17 mouse cellular contexts compared by ENCODE assay signal in the genomic region with DNA sequence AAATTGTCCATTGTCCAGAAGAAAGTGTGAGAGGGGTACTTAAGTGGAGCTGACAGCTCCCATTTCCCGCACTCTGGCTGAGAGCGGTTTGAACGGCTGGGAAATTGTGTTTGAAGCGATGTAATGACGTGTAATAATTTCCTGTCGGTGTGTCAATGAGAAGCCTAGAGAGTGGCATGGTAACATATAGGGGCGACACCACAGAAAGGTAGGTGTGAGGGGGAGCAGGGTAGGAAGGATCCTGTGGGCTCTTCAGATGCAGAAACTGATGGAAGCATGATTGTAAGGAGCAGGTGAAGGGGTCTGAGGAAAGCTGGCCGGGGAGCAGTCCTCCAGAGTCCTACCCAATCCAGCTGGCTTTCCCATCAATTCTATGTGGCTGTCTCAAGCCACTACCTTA.
DNase-seq lines count a peak whose midpoint lies in the region; ATAC-seq and TF ChIP-seq lines count a peak whose summit lies in the region.
"Had no signal": no experiment of that assay in that cellular context is flagged by ENCODE, and none has a peak within 500 bp of the region (broad histone marks: within the 10 kb centered on the region; RNA-seq: fewer than 3 reads in every experiment).

No protein-coding gene starts in this region.

- H3K36me3 ChIP-seq in midbrain, embryonic 12.5 days = no peaks in the 10 kb centered on the region
- H3K36me3 ChIP-seq in midbrain, postnatal 0 days (ENCODE audit: insufficient read depth, low read length) = no peaks in the 10 kb centered on the region
- no peaks in the 10 kb centered on the region for H3K36me3 ChIP-seq in forebrain, embryonic 16.5 days (ENCODE audit: control insufficient read depth, insufficient read depth)
- H3K36me3 ChIP-seq in hindbrain, embryonic 15.5 days = no peaks in the 10 kb centered on the region

- DNase-seq in midbrain, postnatal 0 days (ENCODE audit: low spot score) = no peak
- DNase-seq in embryo, embryonic 9.5 days (ENCODE audit: extremely low spot score) = peak; percentile 12
- no peak for DNase-seq in gastrocnemius, adult 18-20 months (ENCODE audit: low spot score)
- DNase-seq in spleen, postnatal 14 days (ENCODE audit: low spot score in 2 of 2) = no peak
- DNase-seq in thymus, postnatal 36 days = no peak
- DNase-seq: adrenal gland, postnatal 36 days; cerebellum, adult 8-10 months; gastrocnemius, postnatal 25 days; kidney, adult 2 months; kidney, postnatal 14 days; right cerebral cortex, postnatal 14 days; thymus, postnatal 25 days had no signal

- ATAC-seq in midbrain, embryonic 12.5 days (ENCODE audit: low FRiP score, low read depth) = peak; percentile 50; the same call in 1 of the 2 replicates
- no peak for ATAC-seq in midbrain, postnatal 0 days (ENCODE audit: low FRiP score)
- ATAC-seq in forebrain, embryonic 16.5 days = peak; percentile 23; the same call in 1 of the 2 replicates
- ATAC-seq in hindbrain, embryonic 15.5 days (ENCODE audit: low FRiP score, low read depth) = no peak
- ATAC-seq: lung, postnatal 0 days had no signal

- no peak overlapping the region for H3K27ac ChIP-seq in midbrain, embryonic 12.5 days (replicated peaks)
- H3K27ac ChIP-seq in midbrain, postnatal 0 days (ENCODE audit: low read depth, low read length) = no peak overlapping the region
- H3K27ac ChIP-seq in forebrain, embryonic 16.5 days (ENCODE audit: low read length) = no peak overlapping the region
- H3K27ac ChIP-seq in hindbrain, embryonic 15.5 days (replicated peaks) = peak overlapping the region; percentile 18; the same call in 1 of the 2 replicates

- H3K4me2 ChIP-seq in midbrain, embryonic 12.5 days (replicated peaks) = no peak overlapping the region
- no peak overlapping the region for H3K4me2 ChIP-seq in midbrain, postnatal 0 days (ENCODE audit: low read depth, low read length, poor library complexity, severe bottlenecking)
- H3K4me2 ChIP-seq in forebrain, embryonic 16.5 days (ENCODE audit: low read length) = no peak overlapping the region
- H3K4me2 ChIP-seq in hindbrain, embryonic 15.5 days = no peak overlapping the region

- WGBS in midbrain, embryonic 12.5 days = 59% methylated on average over 8 of the region's 8 CpGs
- WGBS in midbrain, postnatal 0 days = 53% methylated on average over 8 of the region's 8 CpGs
- 26% methylated on average over 8 of the region's 8 CpGs for WGBS in forebrain, embryonic 16.5 days
- 37% methylated on average over 8 of the region's 8 CpGs for WGBS in hindbrain, embryonic 15.5 days

- H3K4me1 ChIP-seq in midbrain, embryonic 12.5 days = peaks cover 16% of the 10 kb centered on the region
- no peaks in the 10 kb centered on the region for H3K4me1 ChIP-seq in midbrain, postnatal 0 days (ENCODE audit: insufficient read depth, low read length)
- H3K4me1 ChIP-seq in forebrain, embryonic 16.5 days (replicated peaks; ENCODE audit: control insufficient read depth, insufficient read depth, low read length) = peaks cover 11% of the 10 kb centered on the region
- peaks cover 32% of the 10 kb centered on the region for H3K4me1 ChIP-seq in hindbrain, embryonic 15.5 days (replicated peaks)

- no peak for TF ChIP-seq CTCF in midbrain, postnatal 0 days (IDR thresholded peaks at IDR 0.05)

- peaks cover 53% of the 10 kb centered on the region for H3K27me3 ChIP-seq in midbrain, embryonic 12.5 days
- H3K27me3 ChIP-seq in midbrain, postnatal 0 days (ENCODE audit: insufficient read depth, low read length) = no peaks in the 10 kb centered on the region
- H3K27me3 ChIP-seq in forebrain, embryonic 16.5 days (replicated peaks; ENCODE audit: control insufficient read depth, insufficient read depth, low read length) = no peaks in the 10 kb centered on the region
- H3K27me3 ChIP-seq in hindbrain, embryonic 15.5 days = peaks cover 11% of the 10 kb centered on the region; the same call in 1 of the 2 replicates

- H3K9ac ChIP-seq in midbrain, embryonic 12.5 days (replicated peaks) = no peak overlapping the region
- no peak overlapping the region for H3K9ac ChIP-seq in midbrain, postnatal 0 days (replicated peaks; ENCODE audit: low read length, poor library complexity, severe bottlenecking)
- H3K9ac ChIP-seq in forebrain, embryonic 16.5 days (replicated peaks; ENCODE audit: low read depth, low read length) = no peak overlapping the region
- H3K9ac ChIP-seq in hindbrain, embryonic 15.5 days = no peak overlapping the region

- no peaks in the 10 kb centered on the region for H3K9me3 ChIP-seq in midbrain, embryonic 12.5 days
- no peaks in the 10 kb centered on the region for H3K9me3 ChIP-seq in midbrain, postnatal 0 days (ENCODE audit: low read length)
- no peaks in the 10 kb centered on the region for H3K9me3 ChIP-seq in forebrain, embryonic 16.5 days (ENCODE audit: control insufficient read depth, low read length)
- H3K9me3 ChIP-seq in hindbrain, embryonic 15.5 days = no peaks in the 10 kb centered on the region

- H3K4me3 ChIP-seq in midbrain, embryonic 12.5 days = no peak overlapping the region
- H3K4me3 ChIP-seq in midbrain, postnatal 0 days (ENCODE audit: low read depth, low read length) = no peak overlapping the region
- H3K4me3 ChIP-seq in forebrain, embryonic 16.5 days (replicated peaks; ENCODE audit: low read length) = no peak overlapping the region
- H3K4me3 ChIP-seq in hindbrain, embryonic 15.5 days = no peak overlapping the region
- H3K4me3 ChIP-seq: myocyte had no signal

Comparison
In these comparisons a context has a peak if more than half of its experiments do, and no peak if none do; other contexts are left out.
1. ATAC-seq: peak in midbrain, embryonic 12.5 days (single experiment) and forebrain, embryonic 16.5 days (single experiment); none in midbrain, postnatal 0 days (single experiment) and hindbrain, embryonic 15.5 days (single experiment).